ENCODE assay signal across 9 mouse cellular contexts in genomic region chr13:55486029-55486794, GRCm38 (mm10). TPM values are rescaled to one million over a fixed set of nuclear protein-coding genes. Genes with fewer than 3 reads are reported as not detected.
DNase-seq lines count a peak whose midpoint lies in the region; ATAC-seq lines count a peak whose summit lies in the region.
"Had no signal": no experiment of that assay in that cellular context is flagged by ENCODE, and none has a peak within 500 bp of the region (broad histone marks: within the 10 kb centered on the region; RNA-seq: fewer than 3 reads in every experiment).

No protein-coding gene starts in this region.

- H3K27ac ChIP-seq in intestine, embryonic 14.5 days (ENCODE audit: low read depth): peak overlapping the region; percentile 93; the same call in 1 of the 2 replicates
- H3K27ac ChIP-seq in neural tube, embryonic 12.5 days: peak overlapping the region; percentile 50; the same call in 1 of the 2 replicates

- H3K36me3 ChIP-seq in intestine, embryonic 14.5 days (ENCODE audit: control insufficient read depth, insufficient read depth, low read length): peaks cover 20% of the 10 kb centered on the region
- peaks cover 25% of the 10 kb centered on the region for H3K36me3 ChIP-seq in neural tube, embryonic 12.5 days

- H3K4me1 ChIP-seq in intestine, embryonic 14.5 days (replicated peaks; ENCODE audit: control insufficient read depth, insufficient read depth, low read length): peaks cover 44% of the 10 kb centered on the region
- H3K4me1 ChIP-seq in neural tube, embryonic 12.5 days: peaks cover 58% of the 10 kb centered on the region

- H3K27me3 ChIP-seq in intestine, embryonic 14.5 days (replicated peaks; ENCODE audit: control insufficient read depth, insufficient read depth, low read length): no peaks in the 10 kb centered on the region
- no peaks in the 10 kb centered on the region for H3K27me3 ChIP-seq in neural tube, embryonic 12.5 days (replicated peaks)

- H3K4me2 ChIP-seq in intestine, embryonic 14.5 days (ENCODE audit: low read length): peak overlapping the region; percentile 93
- H3K4me2 ChIP-seq in neural tube, embryonic 12.5 days (replicated peaks): peak overlapping the region; percentile 91

- WGBS in intestine, embryonic 14.5 days: 32% methylated on average over 14 of the region's 14 CpGs
- WGBS in neural tube, embryonic 12.5 days: 25% methylated on average over 14 of the region's 14 CpGs

- peak overlapping the region; percentile 93 for H3K4me3 ChIP-seq in intestine, embryonic 14.5 days (ENCODE audit: low read depth, low read length)
- H3K4me3 ChIP-seq in neural tube, embryonic 12.5 days: peak overlapping the region; percentile 96

- DNase-seq in adrenal gland, postnatal 10 days: peak; percentile 39
- no peak for DNase-seq in adrenal gland, postnatal 36 days
- DNase-seq in right cerebral cortex, adult 18-20 months: peak; percentile 28
- no peak for DNase-seq in right cerebral cortex, adult 2 months (ENCODE audit: low spot score in 2 of 2)
- DNase-seq in intestine, embryonic 14.5 days (ENCODE audit: low spot score): no peak
- no peak for DNase-seq in urinary bladder, postnatal 25 days (ENCODE audit: low spot score)
- no peak for DNase-seq in layer of hippocampus, postnatal 14 days (ENCODE audit: low spot score in 2 of 2)

- no peaks in the 10 kb centered on the region for H3K9me3 ChIP-seq in intestine, embryonic 14.5 days (ENCODE audit: control insufficient read depth, low read length)
- no peaks in the 10 kb centered on the region for H3K9me3 ChIP-seq in neural tube, embryonic 12.5 days

- peak overlapping the region; percentile 98 for H3K9ac ChIP-seq in intestine, embryonic 14.5 days (ENCODE audit: low read length)
- H3K9ac ChIP-seq in neural tube, embryonic 12.5 days: peak overlapping the region; percentile 100

- 0 out of 2 replicates have a peak, but pooled peaks have one; percentile 7 for ATAC-seq in intestine, embryonic 14.5 days (replicated peaks; ENCODE audit: low FRiP score, low TSS enrichment, low read depth)
- ATAC-seq in neural tube, embryonic 12.5 days (ENCODE audit: low FRiP score, low read depth): no peak

RNA-seq across cellular contexts. Expression of gene Dbn1, which starts 1.7 kb away (rescaled TPM):
- total RNA-seq in adrenal gland, postnatal 10 days (2021): 10 to 100 TPM; 32.1 to 41.6 TPM
- total RNA-seq in adrenal gland, postnatal 36 days (2021): 10 to 100 TPM; 16.0 to 18.0 TPM
- 120 and 134 TPM in 2 replicates for polyA plus RNA-seq in intestine, embryonic 14.5 days (2014; fragmentation: Nextera tagmentation; extraction: Ambion mirVana)
- 575 and 596 TPM in 2 replicates for polyA plus RNA-seq in neural tube, embryonic 12.5 days (2016; fragmentation: Nextera tagmentation; extraction: Ambion mirVana)
- total RNA-seq in layer of hippocampus, postnatal 14 days (2021): 100 to 1,000 TPM; 335 to 353 TPM

RNA-seq across cellular contexts. Expression of gene Prr7, which starts 22.1 kb away (rescaled TPM):
- total RNA-seq in adrenal gland, postnatal 10 days (2021): 1 to 10 TPM; 3.7 to 4.2 TPM
- total RNA-seq in adrenal gland, postnatal 36 days (2021): 1 to 10 TPM; 1.9 to 3.3 TPM
- 0.55 and 0.70 TPM in 2 replicates for polyA plus RNA-seq in intestine, embryonic 14.5 days (2014; fragmentation: Nextera tagmentation; extraction: Ambion mirVana)
- 1.8 TPM in 2 replicates for polyA plus RNA-seq in neural tube, embryonic 12.5 days (2016; fragmentation: Nextera tagmentation; extraction: Ambion mirVana)
- total RNA-seq in layer of hippocampus, postnatal 14 days (2021): 10 to 100 TPM; 89.9 to 92.7 TPM
- polyA plus RNA-seq: liver, embryonic 16.5 days had no signal

RNA-seq across cellular contexts. Expression of gene Pdlim7, which starts 27.3 kb away (rescaled TPM):
- 10 to 100 TPM; 31.6 to 39.4 TPM for total RNA-seq in adrenal gland, postnatal 10 days (2021)
- 10 to 100 TPM; 15.2 to 23.9 TPM for total RNA-seq in adrenal gland, postnatal 36 days (2021)
- 253 and 260 TPM in 2 replicates for polyA plus RNA-seq in intestine, embryonic 14.5 days (2014; fragmentation: Nextera tagmentation; extraction: Ambion mirVana)
- 158 and 166 TPM in 2 replicates for polyA plus RNA-seq in neural tube, embryonic 12.5 days (2016; fragmentation: Nextera tagmentation; extraction: Ambion mirVana)
- total RNA-seq in layer of hippocampus, postnatal 14 days (2021): 10 to 100 TPM; 69.4 to 78.9 TPM

RNA-seq across cellular contexts. Expression of gene Grk6, which starts 41.3 kb away (rescaled TPM):
- 10 to 100 TPM; 40.2 to 47.0 TPM for total RNA-seq in adrenal gland, postnatal 10 days (2021)
- 10 to 100 TPM; 34.5 to 49.4 TPM for total RNA-seq in adrenal gland, postnatal 36 days (2021)
- 43.4 and 55.1 TPM in 2 replicates for polyA plus RNA-seq in intestine, embryonic 14.5 days (2014; fragmentation: Nextera tagmentation; extraction: Ambion mirVana)
- polyA plus RNA-seq in neural tube, embryonic 12.5 days (2016; fragmentation: Nextera tagmentation; extraction: Ambion mirVana): 51.8 and 52.4 TPM in 2 replicates
- 10 to 100 TPM; 74.2 to 76.8 TPM for total RNA-seq in layer of hippocampus, postnatal 14 days (2021)

RNA-seq across cellular contexts. Expression of gene Dok3, which starts 42.9 kb away (rescaled TPM):
- total RNA-seq in adrenal gland, postnatal 10 days (2021): 1 to 10 TPM; 5.0 to 5.1 TPM
- total RNA-seq in adrenal gland, postnatal 36 days (2021): 1 to 10 TPM; 2.3 to 4.6 TPM
- 1.9 and 2.5 TPM in 2 replicates for polyA plus RNA-seq in intestine, embryonic 14.5 days (2014; fragmentation: Nextera tagmentation; extraction: Ambion mirVana)
- 3.7 and 4.3 TPM in 2 replicates for polyA plus RNA-seq in neural tube, embryonic 12.5 days (2016; fragmentation: Nextera tagmentation; extraction: Ambion mirVana)
- 1 to 10 TPM; 6.7 to 7.9 TPM for total RNA-seq in layer of hippocampus, postnatal 14 days (2021)

Comparison
In these comparisons a context has a peak if more than half of its experiments do, and no peak if none do; other contexts are left out.
1. DNase-seq: peak in adrenal gland, postnatal 10 days (single experiment) and right cerebral cortex, adult 18-20 months (single experiment); none in adrenal gland, postnatal 36 days (0 of 2), right cerebral cortex, adult 2 months (0 of 2), intestine, embryonic 14.5 days (single experiment), urinary bladder, postnatal 25 days (single experiment) and layer of hippocampus, postnatal 14 days (0 of 2).
2. RNA of gene Dbn1, which starts 1.7 kb away (total RNA-seq): 335 to 353 TPM in layer of hippocampus, postnatal 14 days; 32.1 to 41.6 TPM in adrenal gland, postnatal 10 days and 16.0 to 18.0 TPM in adrenal gland, postnatal 36 days; every median in the first group is over 4 times any median in the second.
3. RNA of gene Prr7, which starts 22.1 kb away (total RNA-seq): 89.9 to 92.7 TPM in layer of hippocampus, postnatal 14 days; 3.7 to 4.2 TPM in adrenal gland, postnatal 10 days and 1.9 to 3.3 TPM in adrenal gland, postnatal 36 days; every median in the first group is over 10 times any median in the second.